Mouse (Mus musculus): Measurements from ENCODE around the gene Il5. TPM values are rescaled to one million over a fixed set of nuclear protein-coding genes. Genes with fewer than 3 reads are reported as not detected.

Il5 gene
- polyA plus RNA-seq, 1 experiment from 2014 or later: not detected

GRCm38 (mm10) chr11:53773641-53774360 is 53.2 kb downstream of the Il5 start:
- no peak for DNase-seq (ENCODE audit: low spot score)
- H3K36me3 ChIP-seq (replicated peaks; ENCODE audit: control insufficient read depth, insufficient read depth, low read depth, low read length): no peaks in the 10 kb centered on the region
- H3K27ac ChIP-seq (replicated peaks; ENCODE audit: low read depth, low read length): no peak overlapping the region
- ATAC-seq (replicated peaks; ENCODE audit: insufficient number of reproducible peaks, low FRiP score, low TSS enrichment, low read depth): no peak
- H3K27me3 ChIP-seq (ENCODE audit: control insufficient read depth, insufficient read depth, low read length): no peaks in the 10 kb centered on the region
- no peak overlapping the region for H3K4me2 ChIP-seq (ENCODE audit: low read depth, low read length)
- H3K9ac ChIP-seq (replicated peaks; ENCODE audit: low read length): no peak overlapping the region
- WGBS: 86% methylated on average over 16 of the region's 16 CpGs
- H3K4me1 ChIP-seq (ENCODE audit: control insufficient read depth, insufficient read depth, low read length): no peaks in the 10 kb centered on the region; the same call in 1 of the 2 replicates
- no peaks in the 10 kb centered on the region for H3K9me3 ChIP-seq (replicated peaks; ENCODE audit: control insufficient read depth, low read length)
- no peak overlapping the region for H3K4me3 ChIP-seq (ENCODE audit: low read depth, low read length)

Small RNA genes within 50 kb of the gene (microRNA-seq; reads per million reads assigned to microRNA genes)
- gene Mir7671 (ENCODE audit: borderline number of aligned reads): not detected

Other genes starting within 250 kb of the Il5 start
- gene Gm9945, start 240.6 kb upstream of the Il5 start, polyA plus RNA-seq (2014; fragmentation: Nextera tagmentation; extraction: Ambion mirVana): not detected in 2 replicates
- gene Sowaha, start 240.5 kb upstream of the Il5 start, polyA plus RNA-seq (2014; fragmentation: Nextera tagmentation; extraction: Ambion mirVana): 1.5 and 2.3 TPM in 2 replicates
- 17.3 and 20.6 TPM in 2 replicates for gene Sept8, start 201.5 kb upstream of the Il5 start, polyA plus RNA-seq (2014; fragmentation: Nextera tagmentation; extraction: Ambion mirVana)
- 71.6 and 86.4 TPM in 2 replicates for gene Kif3a, start 153.4 kb upstream of the Il5 start, polyA plus RNA-seq (2014; fragmentation: Nextera tagmentation; extraction: Ambion mirVana)
- gene Il4, start 102.1 kb upstream of the Il5 start, polyA plus RNA-seq (2014; fragmentation: Nextera tagmentation; extraction: Ambion mirVana): 2.2 and 2.8 TPM in 2 replicates
- gene Il13, start 86.1 kb upstream of the Il5 start, polyA plus RNA-seq (2014; fragmentation: Nextera tagmentation; extraction: Ambion mirVana): not detected in 2 replicates
- gene Rad50, start 13.5 kb upstream of the Il5 start, polyA plus RNA-seq (2014; fragmentation: Nextera tagmentation; extraction: Ambion mirVana): 26.5 and 26.8 TPM in 2 replicates
- gene Irf1, start 49.2 kb downstream of the Il5 start, polyA plus RNA-seq (2014; fragmentation: Nextera tagmentation; extraction: Ambion mirVana): 7.0 and 7.7 TPM in 2 replicates
- not detected in 2 replicates for gene Gm17334, start 52.4 kb downstream of the Il5 start, polyA plus RNA-seq (2014; fragmentation: Nextera tagmentation; extraction: Ambion mirVana)
- not detected in 2 replicates for gene Gm12216, start 138.5 kb downstream of the Il5 start, polyA plus RNA-seq (2014; fragmentation: Nextera tagmentation; extraction: Ambion mirVana)
- gene Slc22a5, start 170.9 kb downstream of the Il5 start, polyA plus RNA-seq (2014; fragmentation: Nextera tagmentation; extraction: Ambion mirVana): 7.4 and 8.4 TPM in 2 replicates

Data from embryonic facial prominence, embryonic 11.5 days (tissue).